Mouse (Mus musculus): ENCODE data around the gene Prpf39. TPM values are rescaled to one million over a fixed set of nuclear protein-coding genes. Genes with fewer than 3 reads are reported as not detected.

Gene Prpf39
- total and polyA plus RNA-seq, 3 experiments: 13.5 to 19.5 TPM; not detected in 1

DNA sequence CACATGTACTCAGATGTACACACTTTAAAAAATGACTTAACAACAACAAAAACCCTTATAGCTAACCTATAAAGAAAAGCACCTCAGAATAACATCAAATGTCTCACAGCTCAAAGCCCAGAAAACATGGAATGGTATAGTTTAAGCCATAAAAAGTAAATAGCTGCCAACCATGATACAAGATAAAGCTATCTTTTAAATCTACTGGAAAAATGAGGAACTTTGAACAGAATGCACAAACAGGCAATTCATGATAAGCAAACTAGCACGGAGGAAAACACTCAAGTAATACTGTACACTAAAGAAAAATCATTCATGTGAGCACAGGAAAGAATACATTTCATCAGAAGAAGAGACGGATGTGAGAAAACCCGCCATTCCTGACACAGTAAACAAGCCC is 28.4 kb upstream of the Prpf39 start:
- no peaks in the 10 kb centered on the region for H3K9me3 ChIP-seq (replicated peaks; ENCODE audit: insufficient read depth, low read length)
- H3K79me2 ChIP-seq (ENCODE audit: control insufficient read depth, insufficient read depth, low read length, poor library complexity): no peaks in the 10 kb centered on the region
- no peak overlapping the region for H3K9ac ChIP-seq (ENCODE audit: control insufficient read depth, low read depth, low read length, poor library complexity, severe bottlenecking)
- H3K27ac ChIP-seq (ENCODE audit: control insufficient read depth, low read depth, low read length): no peak overlapping the region
- H3K27me3 ChIP-seq (ENCODE audit: control insufficient read depth in 1 of 2, insufficient read depth in 2 of 2, low read length in 2 of 2): no peaks in the 10 kb centered on the region
- no peak overlapping the region for H3K4me3 ChIP-seq (ENCODE audit: control insufficient read depth in 1 of 2, insufficient read depth in 1 of 2, low read depth in 2 of 2, low read length in 2 of 2)
- no peak for DNase-seq (ENCODE audit: low read depth, low spot score)
- peaks cover 13 to 49% of the 10 kb centered on the region in 2 experiments for H3K36me3 ChIP-seq (ENCODE audit: control insufficient read depth in 1 of 2, insufficient read depth in 2 of 2, low read length in 2 of 2)
- peaks cover 2 to 8% of the 10 kb centered on the region in 2 experiments; a peak in 3 of 4 replicates for H3K4me1 ChIP-seq (ENCODE audit: control insufficient read depth in 1 of 2, insufficient read depth in 2 of 2, low read length in 2 of 2)
- no peak for TF ChIP-seq MYC (IDR thresholded peaks at IDR 0.05; ENCODE audit: low read depth, low read length)
- peak; percentile 25 to 55; a peak in 2 of 4 replicates for TF ChIP-seq EP300 (IDR thresholded peaks at IDR 0.05; ENCODE audit: low read depth in 1 of 2, low read length in 2 of 2)
- peak; percentile 52 for TF ChIP-seq GATA1 (IDR thresholded peaks at IDR 0.05; ENCODE audit: low read depth, low read length)
- TF ChIP-seq ZKSCAN1 (IDR thresholded peaks at IDR 0.05; ENCODE audit: low read depth, low read length): no peak

DNA sequence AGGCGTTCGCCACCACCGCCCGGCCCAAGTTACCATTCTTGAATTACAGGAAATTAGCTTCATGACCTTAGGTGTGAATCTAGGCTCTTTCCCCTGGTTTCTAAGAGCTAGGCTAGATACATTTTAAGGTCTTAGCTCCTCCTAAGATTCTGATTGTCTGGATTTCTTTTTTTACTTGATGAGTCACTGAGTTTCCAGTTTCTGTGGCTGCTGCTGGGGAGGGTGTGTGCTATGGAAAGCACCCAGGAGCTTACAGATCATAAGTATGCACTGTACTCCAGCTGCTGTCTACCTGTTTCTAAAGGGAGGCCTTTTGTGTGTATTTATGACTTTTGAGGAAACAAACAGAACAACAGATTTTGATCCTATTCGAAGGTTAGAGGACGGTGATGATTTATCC is 13.3 kb upstream of the Prpf39 start:
- no peak for DNase-seq (ENCODE audit: low read depth, low spot score)
- Histone ChIP-seq H3K4me1 (ENCODE audit: control insufficient read depth in 1 of 2, insufficient read depth in 2 of 2, low read length in 2 of 2) (no peaks in the 10 kb centered on the region; a peak in 1 of 4 replicates), H3K4me3 (ENCODE audit: control insufficient read depth in 1 of 2, insufficient read depth in 1 of 2, low read depth in 2 of 2, low read length in 2 of 2) (no peak overlapping the region), H3K79me2 (ENCODE audit: control insufficient read depth, insufficient read depth, low read length, poor library complexity) (no peaks in the 10 kb centered on the region), H3K27ac (ENCODE audit: control insufficient read depth, low read depth, low read length) (no peak overlapping the region), H3K9ac (ENCODE audit: control insufficient read depth, low read depth, low read length, poor library complexity, severe bottlenecking) (no peak overlapping the region), H3K27me3 (ENCODE audit: control insufficient read depth in 1 of 2, insufficient read depth in 2 of 2, low read length in 2 of 2) (no peaks in the 10 kb centered on the region), H3K9me3 (replicated peaks; ENCODE audit: insufficient read depth, low read length) (no peaks in the 10 kb centered on the region), H3K36me3 (ENCODE audit: control insufficient read depth in 1 of 2, insufficient read depth in 2 of 2, low read length in 2 of 2) (peaks cover 0 to 27% of the 10 kb centered on the region in 2 experiments; a peak in 2 of 4 replicates)
- no peak for TF ChIP-seq JUND (IDR thresholded peaks at IDR 0.05; ENCODE audit: low read depth, low read length)
- no peak for TF ChIP-seq GABPA (IDR thresholded peaks at IDR 0.05; ENCODE audit: low read depth, low read length)
- TF ChIP-seq CHD2 (IDR thresholded peaks at IDR 0.05; ENCODE audit: low read length): no peak
- no peak for TF ChIP-seq GATA1 (IDR thresholded peaks at IDR 0.05; ENCODE audit: low read depth, low read length)
- TF ChIP-seq RCOR1 (IDR thresholded peaks at IDR 0.05; ENCODE audit: low read depth, low read length): no peak
- no peak for TF ChIP-seq BHLHE40 (IDR thresholded peaks at IDR 0.05; ENCODE audit: borderline replicate concordance, low read depth, low read length)
- no peak for TF ChIP-seq USF2 (IDR thresholded peaks at IDR 0.05; ENCODE audit: borderline replicate concordance in 1 of 2, insufficient read depth in 1 of 2, low read depth in 1 of 2, low read length in 2 of 2)
- TF ChIP-seq ZMIZ1 (IDR thresholded peaks at IDR 0.05; ENCODE audit: low read depth, low read length): no peak

DNA sequence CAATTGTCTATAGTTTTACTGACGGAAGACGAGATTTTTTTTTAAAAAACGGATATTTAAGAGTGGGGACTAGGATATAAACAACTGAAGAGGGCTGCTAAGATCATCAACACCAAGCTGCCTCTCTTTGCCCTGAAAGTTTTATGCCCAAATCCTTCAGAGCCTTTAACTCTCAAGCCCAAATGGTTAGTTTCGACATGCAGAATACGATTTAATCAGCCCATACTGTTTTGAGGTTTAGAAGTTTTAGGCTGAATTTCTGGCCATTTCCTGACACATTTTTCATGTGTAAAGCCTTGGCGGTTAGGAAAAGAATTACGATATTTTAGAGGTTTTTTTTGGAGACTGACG is 319 bp upstream of the Prpf39 start:
- Histone ChIP-seq H3K27me3 (ENCODE audit: control insufficient read depth in 1 of 2, insufficient read depth in 2 of 2, low read length in 2 of 2) (no peaks in the 10 kb centered on the region), H3K27ac (ENCODE audit: control insufficient read depth, low read depth, low read length) (peak overlapping the region; percentile 48), H3K4me1 (ENCODE audit: control insufficient read depth in 1 of 2, insufficient read depth in 2 of 2, low read length in 2 of 2) (peaks cover 9 to 12% of the 10 kb centered on the region in 2 experiments; a peak in 3 of 4 replicates), H3K4me3 (ENCODE audit: control insufficient read depth in 1 of 2, insufficient read depth in 1 of 2, low read depth in 2 of 2, low read length in 2 of 2) (peak overlapping the region; percentile 95 to 97), H3K79me2 (ENCODE audit: control insufficient read depth, insufficient read depth, low read length, poor library complexity) (peaks cover 38% of the 10 kb centered on the region), H3K9me3 (replicated peaks; ENCODE audit: insufficient read depth, low read length) (no peaks in the 10 kb centered on the region), H3K9ac (ENCODE audit: control insufficient read depth, low read depth, low read length, poor library complexity, severe bottlenecking) (peak overlapping the region; percentile 79), H3K36me3 (ENCODE audit: control insufficient read depth in 1 of 2, insufficient read depth in 2 of 2, low read length in 2 of 2) (peaks cover 10 to 29% of the 10 kb centered on the region in 2 experiments)
- no peak for TF ChIP-seq HCFC1 (IDR thresholded peaks at IDR 0.05; ENCODE audit: low read depth, low read length)
- TF ChIP-seq CHD1 (IDR thresholded peaks at IDR 0.05; ENCODE audit: low read depth, low read length): no peak
- no peak; the same call in 1 of the 2 replicates for TF ChIP-seq SIN3A (IDR thresholded peaks at IDR 0.05; ENCODE audit: low read length)
- TF ChIP-seq JUND (IDR thresholded peaks at IDR 0.05; ENCODE audit: low read depth, low read length): no peak
- no peak for TF ChIP-seq TAL1 (IDR thresholded peaks at IDR 0.05; ENCODE audit: low read length)
- no peak for TF ChIP-seq GABPA (IDR thresholded peaks at IDR 0.05; ENCODE audit: low read depth, low read length)
- no peak for TF ChIP-seq SMC3 (IDR thresholded peaks at IDR 0.05; ENCODE audit: low read depth, low read length)
- no peak for TF ChIP-seq POLR2AphosphoS2 (IDR thresholded peaks at IDR 0.05; ENCODE audit: low read length)
- no peak for TF ChIP-seq ZNF384 (IDR thresholded peaks at IDR 0.05; ENCODE audit: low read depth, low read length)
- TF ChIP-seq ZC3H11A (IDR thresholded peaks at IDR 0.05; ENCODE audit: low read depth, low read length): no peak
- no peak for TF ChIP-seq TBP (IDR thresholded peaks at IDR 0.05; ENCODE audit: low read depth, low read length)
- no peak for TF ChIP-seq ZKSCAN1 (IDR thresholded peaks at IDR 0.05; ENCODE audit: low read depth, low read length)
- no peak for TF ChIP-seq NELFE (IDR thresholded peaks at IDR 0.05; ENCODE audit: low read depth, low read length)
- no peak for DNase-seq (ENCODE audit: low read depth, low spot score)
